Mouse (Mus musculus) midbrain, embryonic 13.5 days (tissue): Measurements from ENCODE around the gene St6gal1. TPM values are rescaled to one million over a fixed set of nuclear protein-coding genes. Genes with fewer than 3 reads are reported as not detected.

ENCODE experiments used
- ATAC-seq: fragments of 200-750 bp; cut with Nextera tagmentation; 2 replicates; pipeline ENCODE4 v1.8.0; 2017; ENCODE audit warnings: mild to moderate bottlenecking, moderate TSS enrichment, moderate library complexity
- H3K27ac ChIP-seq: fragments of 300-500 bp; sonication (generic); 2 replicates; pipeline ENCODE4 v1.5.1; 2015; ENCODE audit warnings: inconsistent platforms, mild to moderate bottlenecking, moderate library complexity
- H3K27me3 ChIP-seq: fragments of 300-500 bp; sonication (generic); 2 replicates; pipeline ENCODE4 v1.6.1; 2015; ENCODE audit warnings: mild to moderate bottlenecking, inconsistent platforms
- H3K36me3 ChIP-seq: fragments of 300-500 bp; sonication (generic); 2 replicates; pipeline ENCODE4 v1.6.1; 2015; ENCODE audit warnings: mild to moderate bottlenecking, inconsistent platforms
- H3K4me1 ChIP-seq: fragments of 300-500 bp; sonication (generic); replicated peaks from 2 replicates; pipeline ENCODE4 v1.6.1; 2015; ENCODE audit warnings: inconsistent platforms
- H3K4me2 ChIP-seq: fragments of 300-500 bp; sonication (generic); replicated peaks from 2 replicates; pipeline ENCODE4 v1.6.1; 2015; ENCODE audit warnings: moderate library complexity, mild to moderate bottlenecking, inconsistent platforms
- H3K4me3 ChIP-seq: fragments of 300-500 bp; sonication (generic); replicated peaks from 2 replicates; pipeline ENCODE4 v1.5.1; 2015; ENCODE audit warnings: mild to moderate bottlenecking, inconsistent platforms
- H3K9ac ChIP-seq: fragments of 300-500 bp; sonication (generic); replicated peaks from 2 replicates; pipeline ENCODE4 v1.6.1; 2015; ENCODE audit warnings: mild to moderate bottlenecking, inconsistent platforms
- H3K9me3 ChIP-seq: fragments of 300-500 bp; sonication (generic); 2 replicates; pipeline ENCODE4 v1.6.1; 2016; ENCODE audit warnings: mild to moderate bottlenecking, inconsistent platforms
- WGBS: fragments of 180-500 bp; shearing (Covaris S2); methylation state at CpG from one replicate; pipeline ENCODE4 v1.1.7; 2015; 5-methylcytosine and 5-hydroxymethylcytosine counted together
- polyA plus RNA-seq: library from polyadenylated mRNA; unstranded; fragments of >200 nt; fragmentation: Nextera tagmentation; extraction: Ambion mirVana; gene quantifications from 2 replicates; pipeline ENCODE4 v1.2.1, GENCODE M21; 2015

The St6gal1 gene
- polyA plus RNA-seq, 1 experiment from 2014 or later, result 44.5 TPM

DNA sequence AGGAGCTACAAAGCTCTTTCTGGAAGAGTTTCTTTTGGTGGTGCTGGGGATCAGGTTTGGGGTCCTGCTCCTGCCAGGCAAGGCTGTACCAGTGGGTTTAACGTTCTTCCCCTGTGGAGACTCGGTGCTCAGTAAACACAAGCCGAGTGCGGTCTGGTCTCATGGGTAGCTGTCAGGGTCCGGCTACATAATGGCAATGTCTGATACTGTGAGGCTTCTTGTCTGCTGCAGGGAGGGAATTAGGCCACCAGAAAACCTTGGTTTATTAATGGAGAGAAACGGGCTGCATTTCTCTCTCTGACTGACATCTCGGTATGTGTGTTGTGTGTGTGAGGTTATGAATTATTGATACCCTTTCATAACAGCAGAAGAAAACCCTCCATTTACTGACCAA, 33.9 kb downstream of the St6gal1 start:
- Histone ChIP-seq H3K4me1 (peaks cover 47% of the 10 kb centered on the region), H3K9me3 (no peaks in the 10 kb centered on the region), H3K4me2 (no peak overlapping the region; the same call in 1 of the 2 replicates), H3K9ac (no peak overlapping the region; the same call in 1 of the 2 replicates), H3K27ac (peak overlapping the region; percentile 78), H3K36me3 (0 out of 2 replicates have a peak, but pooled peaks cover 8% of the 10 kb centered on the region), H3K27me3 (0 out of 2 replicates have a peak, but pooled peaks cover 5% of the 10 kb centered on the region), H3K4me3 (no peak overlapping the region)
- 1% methylated on average over 7 of the region's 7 CpGs for WGBS
- peak; percentile 59 for ATAC-seq

DNA sequence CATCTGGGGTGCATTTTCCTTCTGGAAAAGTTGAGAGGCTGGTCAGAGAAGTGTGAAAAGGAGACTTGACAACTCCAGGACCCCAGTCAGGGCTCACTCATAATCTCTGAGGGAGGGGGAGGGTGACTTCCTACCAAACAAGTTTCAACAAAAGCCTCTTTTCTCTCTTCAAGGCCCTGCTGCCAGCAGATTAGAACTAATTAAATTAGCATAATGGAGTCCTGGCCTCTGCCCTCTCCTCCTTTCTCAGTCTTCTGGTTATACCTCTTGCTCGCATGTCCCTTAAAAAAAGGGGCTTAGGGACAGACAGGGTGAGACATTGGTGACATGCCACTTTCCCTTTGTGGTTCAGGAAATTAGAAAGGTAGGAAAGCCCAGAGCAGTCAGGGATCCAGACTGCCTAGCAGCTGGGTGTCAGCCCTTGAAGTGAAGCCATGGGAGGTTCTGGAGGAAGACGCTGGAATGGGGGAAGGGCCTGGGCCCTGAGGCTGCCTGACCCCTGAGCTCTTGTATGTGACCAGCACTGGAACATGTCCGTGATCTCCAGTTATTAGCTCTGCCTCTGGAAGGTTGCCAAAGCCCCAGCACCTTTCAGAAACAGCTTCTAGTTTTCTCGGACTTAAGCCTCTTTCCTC, 34.4 kb downstream of the St6gal1 start:
- Histone ChIP-seq H3K9me3 (no peaks in the 10 kb centered on the region), H3K36me3 (peaks cover 11% of the 10 kb centered on the region), H3K9ac (no peak overlapping the region; the same call in 1 of the 2 replicates), H3K27ac (peak overlapping the region; percentile 78), H3K27me3 (0 out of 2 replicates have a peak, but pooled peaks cover 5% of the 10 kb centered on the region), H3K4me3 (no peak overlapping the region), H3K4me2 (no peak overlapping the region), H3K4me1 (peaks cover 44% of the 10 kb centered on the region)
- peak; percentile 67 for ATAC-seq
- 0% methylated on average over 4 of the region's 4 CpGs for WGBS

DNA sequence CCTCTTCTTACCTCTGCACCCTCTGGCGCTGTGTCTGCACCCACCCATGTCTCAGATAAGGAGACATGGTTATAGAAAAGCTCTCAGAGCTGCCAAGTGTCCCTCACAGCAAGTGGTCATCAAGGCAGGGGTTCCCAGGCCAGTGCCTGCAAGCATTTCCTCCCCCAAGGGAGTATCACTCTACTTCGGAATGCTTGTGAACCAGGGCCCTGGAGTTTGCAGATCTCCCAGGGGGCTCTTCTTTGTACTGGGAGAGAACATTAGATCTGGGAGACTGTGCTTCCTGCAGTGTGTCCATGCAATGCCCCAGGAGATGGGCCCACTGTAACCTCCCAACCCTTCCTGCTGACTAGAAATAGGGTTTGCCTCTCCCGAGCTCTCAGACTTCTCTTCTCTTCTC, 35.0 kb downstream of the St6gal1 start:
- H3K4me1 ChIP-seq, result peaks cover 44% of the 10 kb centered on the region
- H3K4me2 ChIP-seq, result no peak overlapping the region
- ATAC-seq, result no peak
- 0 out of 2 replicates have a peak, but pooled peaks cover 5% of the 10 kb centered on the region for H3K27me3 ChIP-seq
- H3K27ac ChIP-seq, result peak overlapping the region; percentile 78; the same call in 1 of the 2 replicates
- no peak overlapping the region for H3K4me3 ChIP-seq
- H3K9ac ChIP-seq, result no peak overlapping the region
- WGBS, result 27% methylated on average over 3 of the region's 3 CpGs
- H3K36me3 ChIP-seq, result peaks cover 18% of the 10 kb centered on the region
- H3K9me3 ChIP-seq, result no peaks in the 10 kb centered on the region

DNA sequence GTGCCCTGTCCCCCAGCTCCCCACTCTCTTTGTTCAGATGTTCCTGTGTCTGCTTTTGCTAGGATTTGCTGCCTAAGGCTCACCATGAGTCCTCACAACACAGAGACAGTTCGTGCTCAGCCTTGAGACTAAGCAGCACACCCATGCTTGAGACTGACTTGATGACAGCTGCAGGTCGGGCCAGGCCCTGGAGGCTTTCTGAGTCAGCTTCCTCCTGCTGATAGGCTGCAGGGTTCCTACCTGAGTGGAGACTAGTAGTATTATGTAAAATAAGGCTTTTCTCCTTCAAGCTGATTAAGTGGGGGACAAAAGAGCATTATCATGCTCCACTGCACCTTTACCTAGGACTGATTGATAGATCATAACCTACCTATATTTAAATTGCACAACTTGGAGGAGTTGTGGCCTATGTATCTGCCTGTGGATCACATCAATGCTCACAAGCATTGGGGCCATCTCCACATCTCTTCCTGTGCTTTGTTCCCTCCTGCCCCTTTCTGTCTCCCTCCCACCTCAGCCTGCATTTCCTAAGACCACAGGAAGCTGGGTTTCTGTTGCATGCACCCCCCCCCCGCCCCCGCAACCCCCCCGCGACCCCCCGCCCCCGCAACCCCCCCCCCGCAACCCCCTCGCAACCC, 37.7 kb downstream of the St6gal1 start:
- Histone ChIP-seq H3K4me3 (no peak overlapping the region), H3K36me3 (peaks cover 15% of the 10 kb centered on the region), H3K9ac (no peak overlapping the region), H3K9me3 (no peaks in the 10 kb centered on the region), H3K27ac (no peak overlapping the region; the same call in 1 of the 2 replicates), H3K4me2 (no peak overlapping the region), H3K4me1 (peaks cover 35% of the 10 kb centered on the region), H3K27me3 (0 out of 2 replicates have a peak, but pooled peaks cover 5% of the 10 kb centered on the region)
- no peak for ATAC-seq
- WGBS, result 13% methylated on average over 4 of the region's 10 CpGs

DNA sequence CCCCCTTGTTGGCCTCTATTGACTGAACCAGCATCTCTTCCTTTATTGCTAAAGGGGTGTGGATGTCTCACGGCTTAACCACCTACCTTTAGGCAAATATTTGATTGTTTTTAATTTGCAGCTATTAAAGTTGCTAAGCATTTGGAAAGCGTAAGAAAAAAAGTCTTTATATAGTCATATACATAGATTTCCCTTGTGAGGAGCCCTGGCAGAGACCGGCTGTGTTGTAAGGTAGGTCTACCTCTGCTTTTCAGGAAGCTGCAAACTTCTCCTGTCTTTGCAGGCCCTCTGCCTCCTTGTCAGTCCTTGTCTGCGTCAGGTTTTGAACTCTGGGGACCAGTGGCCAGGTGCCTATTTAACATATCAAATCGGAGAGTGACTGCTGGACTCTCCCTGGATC, 38.3 kb downstream of the St6gal1 start:
- WGBS, result 34% methylated on average over 5 of the region's 5 CpGs
- no peak for ATAC-seq

DNA sequence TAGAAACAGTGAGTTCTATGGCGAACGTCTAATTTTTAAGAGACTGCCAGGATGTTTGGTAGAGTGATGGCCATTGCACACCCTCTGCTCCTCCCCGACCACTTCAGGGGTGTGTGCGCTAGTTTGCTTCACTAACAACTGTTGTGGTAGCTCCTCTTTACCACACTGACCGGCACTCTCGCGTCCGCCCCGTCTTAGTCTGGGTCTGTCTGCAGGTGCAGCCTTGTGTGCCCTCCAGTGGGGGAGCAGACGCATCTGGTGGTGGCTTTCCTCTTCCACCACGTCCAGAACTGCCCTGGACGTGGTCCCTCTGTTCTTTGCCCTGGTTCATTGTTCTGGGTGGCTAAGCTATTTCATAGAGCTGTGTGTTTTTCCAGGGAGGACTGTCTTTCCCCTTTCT, 40.5 kb downstream of the St6gal1 start:
- H3K4me2 ChIP-seq, result no peak overlapping the region
- H3K27me3 ChIP-seq, result 0 out of 2 replicates have a peak, but pooled peaks cover 5% of the 10 kb centered on the region
- H3K4me1 ChIP-seq, result peaks cover 21% of the 10 kb centered on the region
- no peaks in the 10 kb centered on the region for H3K9me3 ChIP-seq
- H3K36me3 ChIP-seq, result peaks cover 15% of the 10 kb centered on the region
- WGBS, result 87% methylated on average over 12 of the region's 12 CpGs
- H3K9ac ChIP-seq, result no peak overlapping the region
- no peak overlapping the region for H3K27ac ChIP-seq
- ATAC-seq, result no peak
- no peak overlapping the region for H3K4me3 ChIP-seq

More for the DNA sequence above, 38.3 kb downstream of the St6gal1 start:
- Histone ChIP-seq H3K36me3 (peaks cover 15% of the 10 kb centered on the region), H3K4me3 (no peak overlapping the region), H3K9me3 (no peaks in the 10 kb centered on the region), H3K4me2 (no peak overlapping the region), H3K27ac (no peak overlapping the region), H3K4me1 (peaks cover 29% of the 10 kb centered on the region), H3K9ac (no peak overlapping the region), H3K27me3 (0 out of 2 replicates have a peak, but pooled peaks cover 5% of the 10 kb centered on the region)

DNA sequence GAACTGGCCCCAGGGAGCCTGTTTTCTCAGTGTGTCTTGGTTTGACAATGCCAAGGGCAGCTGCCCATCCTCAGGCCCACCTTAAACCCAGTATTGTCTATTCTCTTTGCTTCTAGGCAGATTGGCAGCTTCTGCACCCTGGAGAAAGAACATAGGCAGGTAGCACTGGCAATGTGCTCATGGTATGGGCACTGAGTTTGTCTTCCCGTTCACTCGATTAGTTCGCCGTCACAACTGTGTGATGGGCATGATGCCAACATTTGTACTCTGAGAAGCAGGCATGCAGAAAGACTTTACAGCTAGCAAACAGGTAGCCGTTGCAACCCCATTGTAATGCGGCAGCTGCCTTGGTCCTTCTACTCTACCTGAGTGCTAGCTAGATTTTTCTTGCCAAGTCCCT, 40.9 kb downstream of the St6gal1 start:
- Histone ChIP-seq H3K9me3 (no peaks in the 10 kb centered on the region), H3K27ac (no peak overlapping the region), H3K4me2 (no peak overlapping the region), H3K9ac (no peak overlapping the region), H3K36me3 (peaks cover 15% of the 10 kb centered on the region), H3K27me3 (0 out of 2 replicates have a peak, but pooled peaks cover 5% of the 10 kb centered on the region), H3K4me1 (peaks cover 25% of the 10 kb centered on the region), H3K4me3 (no peak overlapping the region)
- no peak for ATAC-seq
- WGBS, result 88% methylated on average over 6 of the region's 6 CpGs

DNA sequence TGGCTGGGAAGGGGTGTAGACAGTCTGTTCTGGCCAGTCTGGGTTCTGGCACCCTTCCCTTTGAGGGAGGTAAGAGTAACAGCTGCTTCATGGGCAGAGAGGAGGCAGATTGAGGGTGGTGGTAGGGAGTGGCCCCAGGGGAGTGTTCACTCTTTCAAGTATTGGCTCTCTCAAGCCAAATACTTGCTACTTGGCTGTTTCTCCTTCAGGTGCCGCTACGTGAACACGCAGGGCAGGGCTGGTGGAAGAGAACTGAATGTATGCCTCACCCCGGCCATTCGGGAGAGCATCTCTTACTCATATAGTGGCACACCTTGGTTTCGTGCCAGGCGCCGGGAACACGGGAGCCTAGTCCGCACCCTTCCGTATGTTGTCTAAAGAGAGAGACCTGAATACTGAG, 41.8 kb downstream of the St6gal1 start:
- no peaks in the 10 kb centered on the region for H3K9me3 ChIP-seq
- H3K4me1 ChIP-seq, result peaks cover 33% of the 10 kb centered on the region
- no peak overlapping the region for H3K9ac ChIP-seq
- H3K27me3 ChIP-seq, result 0 out of 2 replicates have a peak, but pooled peaks cover 2% of the 10 kb centered on the region
- H3K4me2 ChIP-seq, result no peak overlapping the region
- H3K4me3 ChIP-seq, result no peak overlapping the region
- no peak for ATAC-seq
- peaks cover 12% of the 10 kb centered on the region for H3K36me3 ChIP-seq
- 98% methylated on average over 11 of the region's 11 CpGs for WGBS
- no peak overlapping the region for H3K27ac ChIP-seq

DNA sequence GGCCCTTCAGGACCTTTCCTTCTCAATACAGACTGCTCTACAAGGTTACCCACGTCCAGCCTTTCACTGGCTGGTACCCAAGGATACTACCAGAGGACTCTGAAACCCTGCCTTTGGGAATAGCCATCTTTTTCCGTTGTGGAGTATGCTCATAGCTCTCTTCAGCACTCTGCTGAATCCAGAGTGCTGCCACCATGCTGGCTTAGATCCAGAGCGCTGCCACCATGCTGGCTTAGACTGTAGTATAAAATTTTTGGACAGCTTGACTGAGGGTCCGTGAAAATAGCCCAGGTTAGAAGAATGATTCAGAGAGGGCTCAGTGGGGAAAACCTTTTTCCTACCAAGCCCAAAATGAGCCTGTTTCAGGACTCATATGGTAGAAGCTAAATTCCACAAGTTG, 42.4 kb downstream of the St6gal1 start:
- peaks cover 35% of the 10 kb centered on the region for H3K4me1 ChIP-seq
- no peak overlapping the region for H3K9ac ChIP-seq
- peaks cover 10% of the 10 kb centered on the region for H3K36me3 ChIP-seq
- H3K27me3 ChIP-seq, result no peaks in the 10 kb centered on the region
- no peaks in the 10 kb centered on the region for H3K9me3 ChIP-seq
- no peak for ATAC-seq
- 95% methylated on average over 4 of the region's 4 CpGs for WGBS
- no peak overlapping the region for H3K27ac ChIP-seq
- no peak overlapping the region for H3K4me3 ChIP-seq
- H3K4me2 ChIP-seq, result no peak overlapping the region

DNA sequence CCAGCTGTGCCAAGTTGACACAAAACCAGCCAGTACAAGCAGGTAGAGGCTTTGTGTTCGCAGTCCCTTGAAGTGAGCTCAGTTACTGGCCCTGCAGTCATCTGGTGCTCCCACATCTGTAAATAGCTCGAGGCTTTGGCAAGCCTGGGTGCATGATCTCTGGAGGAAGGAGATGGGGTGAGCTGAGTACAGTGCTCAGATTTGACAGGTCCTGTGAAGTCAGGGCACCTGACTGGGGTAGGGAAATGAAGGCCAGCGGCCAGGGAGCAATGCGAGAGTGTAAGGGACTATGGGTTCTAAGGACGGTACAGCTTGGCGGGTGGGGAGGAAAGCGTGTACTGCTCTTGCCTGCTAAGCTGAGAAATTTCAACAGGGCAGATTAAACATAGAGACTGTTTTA, 43.7 kb downstream of the St6gal1 start:
- Histone ChIP-seq H3K9me3 (no peaks in the 10 kb centered on the region), H3K27me3 (no peaks in the 10 kb centered on the region), H3K4me3 (no peak overlapping the region), H3K4me2 (no peak overlapping the region), H3K36me3 (peaks cover 10% of the 10 kb centered on the region), H3K4me1 (peaks cover 40% of the 10 kb centered on the region), H3K27ac (no peak overlapping the region), H3K9ac (no peak overlapping the region)
- 92% methylated on average over 7 of the region's 7 CpGs for WGBS
- no peak for ATAC-seq

DNA sequence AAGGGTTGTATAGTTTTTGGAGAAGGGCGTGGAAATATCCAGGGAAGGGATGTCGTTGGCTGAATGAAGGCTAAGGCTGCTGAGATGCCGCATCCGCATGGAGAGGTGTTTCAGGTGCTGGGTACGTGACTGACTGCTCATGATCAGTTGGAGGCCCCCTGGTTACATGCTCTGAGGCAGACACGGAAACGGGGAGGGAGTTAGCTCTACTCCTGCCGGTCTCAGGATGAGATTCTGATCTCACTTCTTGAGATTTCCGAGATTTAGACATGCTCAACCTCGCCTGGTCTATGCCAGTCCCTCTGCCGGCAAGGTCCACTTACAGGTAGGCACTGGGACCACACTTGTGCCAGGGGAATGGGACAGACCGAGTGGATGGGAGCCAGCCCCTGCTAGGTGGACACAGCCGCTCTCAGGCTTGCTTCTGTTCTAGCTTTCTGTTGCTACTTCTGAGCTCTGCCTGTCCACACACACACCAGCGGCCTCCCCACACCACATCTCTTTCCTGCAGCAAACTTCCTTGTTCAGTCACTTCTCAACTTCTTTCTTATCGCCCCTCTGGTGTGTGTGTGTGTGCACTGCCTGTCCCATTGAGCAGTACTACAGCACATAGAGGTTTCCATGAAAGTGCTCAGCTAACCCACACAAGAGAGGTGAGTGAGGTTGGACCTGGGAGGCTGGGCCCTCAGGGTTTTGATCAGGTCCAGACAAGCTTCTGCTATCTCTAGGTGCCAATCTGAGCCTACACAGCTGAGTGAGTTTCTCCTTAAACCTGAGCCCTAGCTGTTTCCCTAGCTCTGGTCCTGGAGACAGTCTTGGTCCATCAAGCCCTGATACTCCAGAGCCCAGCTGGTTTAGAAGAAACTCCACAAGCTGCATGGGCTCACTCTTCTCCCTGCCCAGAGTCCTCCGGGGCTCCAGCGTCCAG, 44.8 kb downstream of the St6gal1 start:
- peaks cover 3% of the 10 kb centered on the region; the same call in 1 of the 2 replicates for H3K36me3 ChIP-seq
- peaks cover 51% of the 10 kb centered on the region for H3K4me1 ChIP-seq
- H3K9ac ChIP-seq, result no peak overlapping the region
- WGBS, result 78% methylated on average over 17 of the region's 17 CpGs
- H3K4me2 ChIP-seq, result no peak overlapping the region
- no peaks in the 10 kb centered on the region for H3K27me3 ChIP-seq
- no peak; the same call in 1 of the 2 replicates for ATAC-seq
- peak overlapping the region; percentile 72 for H3K27ac ChIP-seq
- H3K9me3 ChIP-seq, result no peaks in the 10 kb centered on the region
- H3K4me3 ChIP-seq, result no peak overlapping the region
